Mouse (Mus musculus) CH12.LX (cell line): Measurements from ENCODE around the gene Olfr1026. TPM values are rescaled to one million over a fixed set of nuclear protein-coding genes. Genes with fewer than 3 reads are reported as not detected.

Source experiments
- DNase-seq: peaks from one replicate; pipeline ENCODE4 v3.0.0-alpha.2; 2013; ENCODE audit errors: extremely low read depth
- H3K27ac ChIP-seq: 2 replicates; pipeline ENCODE4 v1.5.1; 2012; ENCODE audit warnings: low read depth, mild to moderate bottlenecking, control low read depth, moderate library complexity; ENCODE audit not compliant: insufficient read depth
- H3K27me3 ChIP-seq: replicated peaks from 2 replicates; pipeline ENCODE3; 2012; ENCODE audit warnings: inconsistent platforms
- H3K36me3 ChIP-seq, 2 experiments: replicated peaks in 1 of 2; 2 replicates each; pipeline versions ENCODE3 to v1.6.1; 2012; ENCODE audit warnings: inconsistent platforms in 1 of 2, low read length in 1 of 2, mild to moderate bottlenecking in 1 of 2, mixed read lengths in 1 of 2, moderate library complexity in 1 of 2; ENCODE audit not compliant: control insufficient read depth in 1 of 2, insufficient read depth in 1 of 2
- H3K4me1 ChIP-seq, 2 experiments: 2 replicates each; pipeline ENCODE4 v1.6.1; 2012; ENCODE audit warnings: inconsistent platforms in 1 of 2, moderate library complexity in 1 of 2; ENCODE audit not compliant: insufficient read depth in 2 of 2, control insufficient read depth in 1 of 2
- H3K4me2 ChIP-seq: 2 replicates; pipeline ENCODE4 v1.6.1; 2012; ENCODE audit warnings: low read depth, mild to moderate bottlenecking, control low read depth; ENCODE audit not compliant: poor library complexity, insufficient read depth, severe bottlenecking
- H3K4me3 ChIP-seq, 3 experiments: fragments of 150-350 bp in 1 of 3; sonication (generic) in 1 of 3; replicated peaks in 1 of 3; 2 replicates each; pipeline versions ENCODE3 to v1.5.1; 2011 to 2012; ENCODE audit warnings: low read depth in 2 of 3, low read length in 2 of 3, mild to moderate bottlenecking in 2 of 3, moderate library complexity in 2 of 3, control low read depth in 1 of 3, improper control_type of control experiment in 1 of 3, inconsistent platforms in 1 of 3, mixed read lengths in 1 of 3; ENCODE audit not compliant: poor library complexity in 1 of 3
- H3K79me2 ChIP-seq: replicated peaks from 2 replicates; pipeline ENCODE4 v1.6.1; 2012; ENCODE audit warnings: mild to moderate bottlenecking, moderate library complexity; ENCODE audit not compliant: control insufficient read depth, poor library complexity, insufficient read depth, severe bottlenecking; ENCODE audit errors: extremely low read depth
- H3K9ac ChIP-seq: 2 replicates; pipeline ENCODE4 v1.6.1; 2012; ENCODE audit warnings: low read depth, mild to moderate bottlenecking, control low read depth, moderate library complexity; ENCODE audit not compliant: insufficient read depth
- H3K9me3 ChIP-seq: replicated peaks from 2 replicates; pipeline ENCODE3; 2012; ENCODE audit warnings: low read length, inconsistent platforms, mixed read lengths
- CHD1 ChIP-seq: IDR thresholded peaks from 2 replicates; pipeline ENCODE4 v1.6.1; 2012; ENCODE audit warnings: low read depth, low read length, improper control_type of control experiment, inconsistent platforms
- CHD2 ChIP-seq: IDR thresholded peaks from 2 replicates; pipeline ENCODE4 v1.6.1; 2011; ENCODE audit warnings: low read length, improper control_type of control experiment
- CTCF ChIP-seq, 2 experiments: IDR thresholded peaks in 1 of 2; conservative IDR thresholded peaks in 1 of 2; 2 replicates each; pipeline ENCODE4 v1.5.1; 2011 to 2012; ENCODE audit warnings: low read depth in 2 of 2, low read length in 2 of 2, improper control_type of control experiment in 1 of 2, inconsistent platforms in 1 of 2, mild to moderate bottlenecking in 1 of 2, moderate library complexity in 1 of 2
- E2F4 ChIP-seq: IDR thresholded peaks from 2 replicates; pipeline ENCODE4 v1.6.1; 2011; ENCODE audit warnings: low read depth, low read length, improper control_type of control experiment; ENCODE audit not compliant: insufficient replicate concordance
- ELF1 ChIP-seq: IDR thresholded peaks from 2 replicates; pipeline ENCODE4 v1.6.1; 2014; ENCODE audit warnings: low read depth, mild to moderate bottlenecking, inconsistent platforms, low read length, improper control_type of control experiment
- EP300 ChIP-seq: IDR thresholded peaks from 2 replicates; pipeline ENCODE4 v1.6.1; 2011; ENCODE audit warnings: low read length, improper control_type of control experiment
- GABPA ChIP-seq: IDR thresholded peaks from 2 replicates; pipeline ENCODE4 v1.6.1; 2012; ENCODE audit warnings: low read depth, low read length, improper control_type of control experiment, inconsistent platforms; ENCODE audit not compliant: insufficient replicate concordance
- HCFC1 ChIP-seq: IDR thresholded peaks from 2 replicates; pipeline ENCODE4 v1.6.1; 2012; ENCODE audit warnings: low read depth, mild to moderate bottlenecking, inconsistent platforms, low read length, improper control_type of control experiment
- IRF4 ChIP-seq: IDR thresholded peaks from 2 replicates; pipeline ENCODE4 v1.6.1; 2014; ENCODE audit warnings: low read depth, mild to moderate bottlenecking, inconsistent platforms, low read length, improper control_type of control experiment
- JUND ChIP-seq: conservative IDR thresholded peaks from 2 replicates; pipeline ENCODE4 v1.6.1; 2011; ENCODE audit warnings: low read depth, low read length, improper control_type of control experiment
- MAFK ChIP-seq: IDR thresholded peaks from 2 replicates; pipeline ENCODE4 v1.6.1; 2011; ENCODE audit warnings: low read length, improper control_type of control experiment; ENCODE audit not compliant: insufficient replicate concordance
- MAX ChIP-seq: IDR thresholded peaks from 2 replicates; pipeline ENCODE4 v1.6.1; 2011; ENCODE audit warnings: low read length, improper control_type of control experiment
- MAZ ChIP-seq: IDR thresholded peaks from 2 replicates; pipeline ENCODE4 v1.6.1; 2012; ENCODE audit warnings: low read depth, mild to moderate bottlenecking, inconsistent platforms, low read length, improper control_type of control experiment, moderate library complexity
- MXI1 ChIP-seq: IDR thresholded peaks from 2 replicates; pipeline ENCODE4 v1.6.1; 2011; ENCODE audit warnings: mild to moderate bottlenecking, low read depth, low read length, improper control_type of control experiment
- NELFE ChIP-seq: IDR thresholded peaks from 2 replicates; pipeline ENCODE4 v1.6.1; 2011; ENCODE audit warnings: low read depth, low read length, improper control_type of control experiment
- POLR2AphosphoS2 ChIP-seq: IDR thresholded peaks from 2 replicates; pipeline ENCODE4 v1.6.1; 2011; ENCODE audit warnings: low read depth, low read length, improper control_type of control experiment
- RCOR1 ChIP-seq: conservative IDR thresholded peaks from 2 replicates; pipeline ENCODE4 v1.6.1; 2012; ENCODE audit warnings: low read depth, mild to moderate bottlenecking, inconsistent platforms, low read length, improper control_type of control experiment
- TBP ChIP-seq: conservative IDR thresholded peaks from 2 replicates; pipeline ENCODE4 v1.6.1; 2011; ENCODE audit warnings: low read depth, low read length, improper control_type of control experiment
- TCF12 ChIP-seq: IDR thresholded peaks from 2 replicates; pipeline ENCODE4 v1.6.1; 2014; ENCODE audit warnings: low read depth, mild to moderate bottlenecking, inconsistent platforms, low read length, improper control_type of control experiment
- UBTF ChIP-seq: IDR thresholded peaks from 2 replicates; pipeline ENCODE4 v1.6.1; 2012; ENCODE audit warnings: low read depth, mild to moderate bottlenecking, inconsistent platforms, low read length, improper control_type of control experiment, moderate library complexity
- USF2 ChIP-seq: conservative IDR thresholded peaks from 2 replicates; pipeline ENCODE4 v1.6.1; 2011; ENCODE audit warnings: low read depth, low read length, improper control_type of control experiment
- ZKSCAN1 ChIP-seq: IDR thresholded peaks from 2 replicates; pipeline ENCODE4 v1.6.1; 2012; ENCODE audit warnings: low read depth, inconsistent platforms, low read length, improper control_type of control experiment, borderline replicate concordance
- ZMIZ1 ChIP-seq: IDR thresholded peaks from 2 replicates; pipeline ENCODE4 v1.6.1; 2012; ENCODE audit warnings: low read depth, mild to moderate bottlenecking, inconsistent platforms, low read length, improper control_type of control experiment
- dilution Hi-C: fragments of 300-500 bp; cut with MboI; formaldehyde crosslinking; loops from 2 replicates; pipeline ENCODE4 v1.14.3; 2020; ENCODE audit warnings: low sequenced_read_pairs; ENCODE audit not compliant: extremely low pct_unique_long_range_greater_than_20kb, extremely low pct_ligation_motif_present
- in situ Hi-C: fragments of 300-500 bp; cut with MboI; formaldehyde crosslinking; loops from 3 replicates; pipeline ENCODE4 v1.14.3; 2019; ENCODE audit warnings: low sequenced_read_pairs, low pct_ligation_motif_present, low pct_unique_long_range_greater_than_20kb, mixed read lengths
- polyA plus RNA-seq: library from polyadenylated mRNA; unstranded; fragments of >175 nt; gene quantifications from 2 replicates; pipeline ENCODE4 v1.2.1, GENCODE M21; 2012; ENCODE audit warnings: low read depth; ENCODE audit not compliant: insufficient read length
- total RNA-seq, 2 experiments: library from RNA; depleted of rRNA; stranded (reverse); fragments of 300-350 nt in 1 of 2; fragments of >200 nt in 1 of 2; gene quantifications; 2 replicates each; pipeline ENCODE4 v1.2.3; 2012 to 2014

Gene Olfr1026
- total RNA-seq (2012; rRNA removed) (not detected in 2 replicates), total RNA-seq (2014; rRNA removed) (not detected in 2 replicates), polyA plus RNA-seq (not detected in 2 replicates)

DNA sequence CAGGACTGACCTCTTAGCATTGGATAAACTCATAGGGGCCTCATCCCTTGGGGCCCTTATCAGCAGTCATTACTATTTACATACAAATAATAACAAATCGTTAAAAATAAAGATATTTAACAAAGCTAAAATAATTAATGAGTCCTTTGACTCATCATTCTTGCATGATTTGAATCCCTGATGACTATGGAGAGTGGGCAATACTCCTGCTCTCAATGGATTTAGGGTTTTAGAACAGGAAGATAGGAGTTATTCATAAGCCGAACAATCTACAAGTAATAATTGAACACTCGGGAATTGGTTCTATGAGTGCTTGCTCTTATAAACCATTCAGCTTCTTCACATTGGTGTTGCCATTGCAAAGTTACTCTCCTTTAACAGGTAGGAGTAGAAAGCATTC is at the start of gene Olfr1026:
Gene Olfr1026 (plus strand): TSS at position 301 of the 400 bp plus-strand sequence.
- Histone ChIP-seq H3K4me1 (no peaks in the 10 kb centered on the region), H3K9me3 (peaks cover 13% of the 10 kb centered on the region), H3K79me2 (no peaks in the 10 kb centered on the region), H3K36me3 (no peaks in the 10 kb centered on the region), H3K4me2 (no peak within 1 kb of the TSS), H3K4me3 (no peak within 1 kb of the TSS), H3K9ac (no peak within 1 kb of the TSS), H3K27me3 (no peaks in the 10 kb centered on the region), H3K27ac (no peak within 1 kb of the TSS)
- in situ Hi-C loops, result no loop called here
- dilution Hi-C loops, result no loop called here
- TF ChIP-seq MXI1 (no peak), GABPA (no peak), USF2 (no peak), RCOR1 (no peak), CTCF (conservative IDR thresholded peaks at IDR 0.05 in 1 of 2, IDR thresholded peaks at IDR 0.05 in 1 of 2; ENCODE audit: low read depth in 2 of 2, low read length in 2 of 2) (no peak), HCFC1 (no peak), MAZ (no peak), TCF12 (no peak), TBP (no peak), UBTF (no peak), MAFK (no peak), EP300 (no peak), E2F4 (no peak)
- no peak for DNase-seq

- Histone ChIP-seq H3K4me3 (no peak within 1 kb of the TSS), H3K79me2 (no peaks in the 10 kb centered on the region), H3K36me3 (no peaks in the 10 kb centered on the region), H3K27me3 (no peaks in the 10 kb centered on the region), H3K9me3 (peaks cover 18% of the 10 kb centered on the region), H3K27ac (no peak within 1 kb of the TSS), H3K9ac (no peak within 1 kb of the TSS), H3K4me1 (no peaks in the 10 kb centered on the region), H3K4me2 (no peak within 1 kb of the TSS)
- in situ Hi-C loops (no loop called here), dilution Hi-C loops (no loop called here)
- no peak for DNase-seq
- no peak for TF ChIP-seq ZMIZ1
- TF ChIP-seq ZKSCAN1, result no peak
- TF ChIP-seq MAX, result no peak
- TF ChIP-seq IRF4, result no peak
- no peak for TF ChIP-seq NELFE
- TF ChIP-seq CHD1, result no peak
- no peak for TF ChIP-seq GABPA
- no peak for TF ChIP-seq POLR2AphosphoS2
- no peak for TF ChIP-seq CHD2
- TF ChIP-seq TCF12, result no peak
- no peak for TF ChIP-seq ELF1
- TF ChIP-seq JUND, result no peak
- TF ChIP-seq EP300, result no peak
- TF ChIP-seq MAZ, result no peak
- no peak for TF ChIP-seq E2F4
Measured at GRCm38 (mm10) chr2:85885340-85885739, 36.0 kb upstream of the Olfr1026 start, which contains the start of gene Olfr1023. Olfr1023 (plus strand) TSS chr2:85885640.
